Mouse (Mus musculus): Measurements from ENCODE around the gene Agfg2. TPM values are rescaled to one million over a fixed set of nuclear protein-coding genes. Genes with fewer than 3 reads are reported as not detected.
A peak's percentile ranks its signal among the peaks of the same experiment; 100 is the strongest.

Gene Agfg2
- polyA plus RNA-seq, 1 experiment from 2014 or later: 21.2 TPM

DNA sequence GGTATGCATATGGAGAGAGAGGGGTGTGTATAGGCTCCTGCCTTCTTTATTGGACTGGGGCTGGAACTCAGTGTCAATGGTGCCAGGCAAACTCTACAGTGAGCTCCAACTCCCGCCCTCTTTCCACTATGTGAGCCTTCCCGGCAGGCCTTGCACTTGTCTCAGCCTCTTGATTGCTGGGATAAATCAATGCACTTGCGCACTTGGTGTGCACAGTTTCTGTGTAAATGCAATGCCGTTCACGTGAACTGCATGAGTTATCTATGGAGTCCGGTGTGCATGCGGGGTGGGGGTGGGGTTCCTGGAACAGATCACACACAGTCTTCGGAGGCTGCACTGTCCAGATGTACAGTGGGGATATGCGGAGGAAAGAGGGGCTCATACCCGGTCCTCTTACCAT lies 31.2 kb downstream of the Agfg2 start:
- Histone ChIP-seq H3K27me3 (no peaks in the 10 kb centered on the region), H3K36me3 (peaks cover 36% of the 10 kb centered on the region), H3K4me2 (replicated peaks) (no peak overlapping the region), H3K9me3 (replicated peaks) (no peaks in the 10 kb centered on the region), H3K4me3 (no peak overlapping the region), H3K27ac (no peak overlapping the region), H3K4me1 (peaks cover 10% of the 10 kb centered on the region), H3K9ac (no peak overlapping the region)
- WGBS: 95% methylated on average over 10 of the region's 10 CpGs
- ATAC-seq (ENCODE audit: low FRiP score): no peak

DNA sequence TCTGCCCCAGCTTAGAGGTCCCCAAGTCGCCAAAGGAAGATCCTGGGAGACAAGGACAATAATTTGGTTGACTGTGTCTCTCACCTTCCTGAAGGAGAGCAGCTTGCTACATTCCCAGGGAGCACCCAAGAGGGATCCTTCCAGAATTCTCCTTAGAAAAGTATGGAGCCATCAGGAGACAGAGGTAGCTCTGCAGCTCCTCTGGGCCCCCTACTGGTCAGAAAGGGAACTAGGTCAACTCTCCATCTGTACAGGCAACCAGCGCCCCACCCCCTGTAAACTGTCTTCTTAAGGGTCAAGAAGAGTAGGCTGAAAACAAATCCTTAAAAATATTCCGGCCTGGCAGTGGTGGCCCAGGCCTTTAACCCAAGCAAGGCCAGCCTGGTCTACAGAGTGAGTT lies 32.1 kb downstream of the Agfg2 start:
- no peak overlapping the region for H3K9ac ChIP-seq
- H3K36me3 ChIP-seq: peaks cover 32% of the 10 kb centered on the region
- peaks cover 15% of the 10 kb centered on the region for H3K4me1 ChIP-seq
- 18% methylated on average over 3 of the region's 3 CpGs for WGBS
- H3K4me3 ChIP-seq: no peak overlapping the region
- no peak overlapping the region for H3K4me2 ChIP-seq (replicated peaks)
- no peak for ATAC-seq (ENCODE audit: low FRiP score)
- H3K9me3 ChIP-seq (replicated peaks): no peaks in the 10 kb centered on the region
- H3K27ac ChIP-seq: no peak overlapping the region
- H3K27me3 ChIP-seq: peaks cover 4% of the 10 kb centered on the region; the same call in 1 of the 2 replicates

DNA sequence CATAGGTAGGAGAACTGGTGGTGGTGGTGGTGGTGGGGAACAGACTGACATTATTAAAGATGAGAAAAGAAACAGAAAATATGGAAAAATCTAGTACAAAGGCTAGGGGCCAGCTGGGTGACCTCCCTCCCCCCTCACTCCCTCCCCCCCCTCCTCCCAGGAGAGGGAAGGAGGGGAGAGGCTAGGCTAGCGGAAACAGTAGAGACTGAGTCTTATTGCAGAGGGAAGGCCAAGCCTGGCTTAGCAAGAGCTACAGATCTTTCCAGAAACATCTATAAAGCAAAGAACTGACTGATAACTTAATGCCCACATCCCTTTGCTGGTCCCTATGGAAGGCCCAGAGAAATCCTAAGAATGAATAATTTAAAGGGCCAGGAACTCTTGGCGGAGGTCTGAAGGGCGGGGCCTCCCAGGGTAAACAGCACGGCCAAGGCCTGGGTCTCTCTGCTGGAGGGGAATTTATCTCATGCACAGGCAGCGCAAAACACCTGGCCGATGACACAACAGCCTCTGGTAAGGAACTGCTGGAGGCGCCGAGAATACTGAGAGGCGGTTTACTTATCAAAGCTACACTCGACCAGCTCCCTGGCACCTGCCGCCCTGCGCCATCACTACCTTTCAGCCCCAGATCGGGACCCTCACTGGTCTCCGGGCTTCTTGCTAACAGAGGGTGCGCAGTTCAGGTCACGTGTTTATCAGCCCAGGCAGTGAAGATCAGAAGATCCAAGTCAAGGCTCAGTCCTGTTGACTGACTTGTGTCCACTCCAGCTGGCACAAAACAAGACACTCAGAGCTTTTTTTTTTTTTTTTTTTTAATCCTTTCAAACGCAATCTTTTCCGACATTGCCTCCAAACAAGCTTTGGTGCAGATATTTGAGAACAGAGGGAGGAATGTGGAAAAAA lies 34.6 kb downstream of the Agfg2 start:
- ATAC-seq (ENCODE audit: low FRiP score): no peak

DNA sequence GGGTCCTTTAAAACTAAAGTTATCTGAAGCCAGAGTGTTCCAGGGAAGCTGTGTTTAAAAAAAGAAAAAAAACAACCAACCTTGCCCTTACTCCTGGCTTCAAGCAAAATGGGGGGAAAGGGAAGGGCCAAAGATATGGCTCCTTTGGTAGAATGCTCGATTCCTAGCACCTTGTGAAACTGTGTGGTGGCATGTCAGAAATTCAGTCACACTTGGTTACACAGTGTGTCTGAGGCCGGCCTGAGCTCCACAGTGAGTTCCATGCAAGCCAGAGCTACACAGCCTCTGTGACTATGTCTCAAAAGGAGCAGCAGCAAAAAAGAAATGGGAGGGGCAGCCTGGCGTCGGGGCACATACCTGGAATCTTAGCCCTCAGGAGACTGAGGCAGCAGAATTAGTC lies 35.3 kb downstream of the Agfg2 start:
- WGBS: 43% methylated on average over 4 of the region's 4 CpGs
- H3K36me3 ChIP-seq: peaks cover 19% of the 10 kb centered on the region
- H3K4me2 ChIP-seq (replicated peaks): no peak overlapping the region
- H3K4me3 ChIP-seq: no peak overlapping the region
- no peak overlapping the region for H3K9ac ChIP-seq
- H3K4me1 ChIP-seq: peaks cover 26% of the 10 kb centered on the region
- 0 out of 2 replicates have a peak overlapping the region, but pooled peaks have one; percentile 17 for H3K27ac ChIP-seq
- H3K27me3 ChIP-seq: peaks cover 36% of the 10 kb centered on the region
- no peak for ATAC-seq (ENCODE audit: low FRiP score)
- H3K9me3 ChIP-seq (replicated peaks): no peaks in the 10 kb centered on the region

More for the DNA sequence above, 34.6 kb downstream of the Agfg2 start:
- H3K27me3 ChIP-seq: peaks cover 30% of the 10 kb centered on the region
- H3K4me1 ChIP-seq: peaks cover 25% of the 10 kb centered on the region
- 0 out of 2 replicates have a peak overlapping the region, but pooled peaks have one; percentile 17 for H3K27ac ChIP-seq
- H3K4me2 ChIP-seq (replicated peaks): peak overlapping the region; percentile 21; the same call in 1 of the 2 replicates
- no peaks in the 10 kb centered on the region for H3K9me3 ChIP-seq (replicated peaks)
- WGBS: 15% methylated on average over 18 of the region's 18 CpGs
- H3K9ac ChIP-seq: no peak overlapping the region
- H3K4me3 ChIP-seq: no peak overlapping the region
- H3K36me3 ChIP-seq: peaks cover 24% of the 10 kb centered on the region

- Histone ChIP-seq H3K4me2 (replicated peaks) (no peak overlapping the region), H3K4me3 (no peak overlapping the region), H3K4me1 (peaks cover 26% of the 10 kb centered on the region), H3K9me3 (replicated peaks) (no peaks in the 10 kb centered on the region), H3K27me3 (peaks cover 47% of the 10 kb centered on the region), H3K9ac (no peak overlapping the region), H3K27ac (no peak overlapping the region), H3K36me3 (0 out of 2 replicates have a peak, but pooled peaks cover 9% of the 10 kb centered on the region)
- no peak for ATAC-seq (ENCODE audit: low FRiP score)
- WGBS: 77% methylated on average over 9 of the region's 9 CpGs
These were observed 36.5 kb downstream of the Agfg2 start for GRCm38 (mm10) chr5:137647827-137648601.

DNA sequence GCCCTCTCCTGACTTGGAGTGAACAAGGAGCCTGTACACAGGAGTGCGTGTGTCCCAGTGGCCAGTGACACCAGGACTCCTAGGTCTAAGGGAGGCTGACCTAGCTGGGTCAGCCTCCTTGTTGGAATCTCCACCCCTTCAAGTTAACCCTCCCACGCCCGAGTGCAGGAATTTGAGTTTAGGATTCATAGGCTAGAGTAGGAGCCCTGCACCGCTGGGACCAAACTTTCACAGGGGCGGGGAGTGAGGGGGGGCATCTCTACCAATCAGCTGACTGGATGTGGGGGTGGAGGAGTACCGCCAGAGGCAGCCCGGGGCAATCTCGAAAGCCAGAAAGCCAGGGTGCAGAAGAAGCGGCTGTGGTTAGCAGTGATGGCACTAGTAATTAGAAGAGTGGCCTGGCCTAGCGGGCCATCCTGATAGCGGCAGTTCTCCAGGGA lies 38.9 kb downstream of the Agfg2 start, which contains the start of gene Irs3:
TSS of gene Irs3 (minus strand) at position 63 of the 440 bp plus-strand sequence.
- Histone ChIP-seq H3K9ac (no peak within 1 kb of the TSS), H3K27ac (no peak within 1 kb of the TSS), H3K36me3 (peaks cover 19% of the 10 kb centered on the region), H3K4me1 (peaks cover 26% of the 10 kb centered on the region), H3K9me3 (replicated peaks) (no peaks in the 10 kb centered on the region), H3K4me2 (replicated peaks) (peak within 1 kb of the TSS; percentile 48), H3K4me3 (peak within 1 kb of the TSS; percentile 28), H3K27me3 (peaks cover 47% of the 10 kb centered on the region)
- WGBS: 11% methylated on average over 11 of the region's 11 CpGs
- no peak for ATAC-seq (ENCODE audit: low FRiP score)

DNA sequence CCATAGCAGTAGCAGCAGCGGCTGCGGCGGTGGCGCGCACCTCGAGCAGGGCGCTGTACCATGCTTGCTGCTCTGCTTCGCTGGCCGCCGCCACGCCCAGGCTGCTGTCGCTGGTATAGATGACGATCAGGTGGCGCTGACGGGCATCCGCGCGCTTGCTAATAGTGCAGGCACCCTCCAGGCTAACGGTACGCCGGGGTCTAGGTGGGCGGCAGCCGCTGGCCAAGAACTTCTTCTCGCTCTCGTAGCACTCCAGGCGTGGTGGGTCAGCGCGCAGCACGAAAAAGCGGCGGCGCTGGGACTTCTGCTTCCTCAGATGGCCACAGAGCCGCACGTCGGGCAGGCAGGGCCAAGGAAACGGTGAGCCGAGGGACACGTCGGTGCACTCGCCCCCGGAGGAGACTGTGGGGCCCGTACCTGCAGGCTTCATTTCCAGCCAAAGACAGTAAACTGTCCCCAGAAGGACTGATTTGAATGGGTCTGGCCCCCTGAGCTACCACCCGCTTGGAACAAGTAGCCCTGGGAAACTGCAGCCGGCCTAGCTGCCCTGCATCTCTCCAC lies 39.4 kb downstream of the Agfg2 start:
- Histone ChIP-seq H3K4me2 (replicated peaks) (peak overlapping the region; percentile 48), H3K9ac (no peak overlapping the region)

DNA sequence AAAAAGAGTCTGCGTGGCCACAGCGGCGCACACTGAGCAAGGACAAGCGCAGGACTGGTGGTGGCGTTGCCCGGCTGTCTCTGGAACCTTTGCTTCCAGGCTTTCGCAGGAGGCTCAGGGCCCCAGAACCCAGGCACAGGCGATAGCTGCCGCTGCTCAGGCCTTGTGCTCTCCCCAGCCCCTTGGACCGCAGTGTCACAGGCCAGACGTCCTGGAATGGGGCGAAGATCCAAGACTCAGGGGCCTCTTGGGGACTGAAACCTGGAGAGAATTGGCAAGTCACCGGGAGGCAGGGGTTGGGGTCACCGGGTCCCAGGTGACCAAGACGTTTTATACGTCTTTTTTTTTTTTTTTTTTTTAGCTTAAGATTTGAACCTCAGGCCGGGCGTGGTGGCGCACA lies 40.0 kb downstream of the Agfg2 start:
- H3K9ac ChIP-seq: no peak overlapping the region
- no peak overlapping the region for H3K27ac ChIP-seq
- ATAC-seq (ENCODE audit: low FRiP score): no peak
- no peak overlapping the region for H3K4me3 ChIP-seq
- peaks cover 47% of the 10 kb centered on the region for H3K27me3 ChIP-seq
- no peak overlapping the region for H3K4me2 ChIP-seq (replicated peaks)
- no peaks in the 10 kb centered on the region for H3K9me3 ChIP-seq (replicated peaks)
- 32% methylated on average over 19 of the region's 19 CpGs for WGBS
- peaks cover 31% of the 10 kb centered on the region for H3K36me3 ChIP-seq
- H3K4me1 ChIP-seq: peaks cover 18% of the 10 kb centered on the region

More for the DNA sequence above, 39.4 kb downstream of the Agfg2 start:
- Histone ChIP-seq H3K4me3 (peak overlapping the region; percentile 28), H3K27me3 (peaks cover 47% of the 10 kb centered on the region), H3K9me3 (replicated peaks) (no peaks in the 10 kb centered on the region), H3K4me1 (peaks cover 25% of the 10 kb centered on the region), H3K27ac (no peak overlapping the region), H3K36me3 (peaks cover 24% of the 10 kb centered on the region)
- no peak for ATAC-seq (ENCODE audit: low FRiP score)
- WGBS: 3% methylated on average over 44 of the region's 44 CpGs

DNA sequence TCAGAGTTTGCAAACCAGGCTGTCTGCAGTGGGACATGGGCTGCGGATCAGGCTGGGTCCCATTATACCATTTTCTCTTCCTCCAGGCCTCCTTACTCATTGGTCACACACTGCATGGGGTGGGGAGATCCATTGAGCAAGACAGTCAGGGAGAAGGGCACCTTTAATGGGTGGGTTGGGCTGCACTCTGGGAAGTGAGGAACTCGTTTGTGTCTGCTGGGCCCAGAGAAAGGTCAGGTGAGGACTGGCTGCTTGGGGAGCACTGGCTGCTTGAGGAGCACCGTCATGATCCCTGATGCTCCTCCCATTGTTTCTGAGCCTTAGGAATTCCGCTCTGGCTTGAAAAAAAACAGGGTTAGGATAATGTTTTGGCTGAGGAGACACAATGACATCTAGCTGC lies 41.6 kb downstream of the Agfg2 start:
- Histone ChIP-seq H3K27ac (no peak overlapping the region), H3K36me3 (peaks cover 47% of the 10 kb centered on the region), H3K4me2 (replicated peaks) (no peak overlapping the region), H3K27me3 (peaks cover 47% of the 10 kb centered on the region), H3K4me3 (no peak overlapping the region), H3K9ac (no peak overlapping the region), H3K9me3 (replicated peaks) (no peaks in the 10 kb centered on the region), H3K4me1 (peaks cover 11% of the 10 kb centered on the region)
- WGBS: 54% methylated on average over 4 of the region's 4 CpGs
- ATAC-seq (ENCODE audit: low FRiP score): no peak

GRCm38 (mm10) chr5:137641054-137641453 lies 43.5 kb downstream of the Agfg2 start, which contains the start of gene Sap25:
Gene Sap25, plus strand, starts transcription at chr5:137641334.
- no peak within 1 kb of the TSS for H3K9ac ChIP-seq
- 85% methylated on average over 19 of the region's 19 CpGs for WGBS
- peaks cover 29% of the 10 kb centered on the region for H3K27me3 ChIP-seq
- H3K36me3 ChIP-seq: peaks cover 65% of the 10 kb centered on the region
- H3K4me2 ChIP-seq (replicated peaks): no peak within 1 kb of the TSS
- H3K4me3 ChIP-seq: no peak within 1 kb of the TSS; the same call in 1 of the 2 replicates
- H3K27ac ChIP-seq: no peak within 1 kb of the TSS
- no peak for ATAC-seq (ENCODE audit: low FRiP score)
- peaks cover 10% of the 10 kb centered on the region for H3K4me1 ChIP-seq
- H3K9me3 ChIP-seq (replicated peaks): no peaks in the 10 kb centered on the region

GRCm38 (mm10) chr5:137639472-137639871 lies 45.1 kb downstream of the Agfg2 start:
- no peak for ATAC-seq (ENCODE audit: low FRiP score)
- Histone ChIP-seq H3K27me3 (peaks cover 13% of the 10 kb centered on the region), H3K27ac (no peak overlapping the region), H3K36me3 (peaks cover 76% of the 10 kb centered on the region), H3K4me1 (no peaks in the 10 kb centered on the region), H3K4me2 (replicated peaks) (no peak overlapping the region), H3K9ac (no peak overlapping the region), H3K9me3 (replicated peaks) (no peaks in the 10 kb centered on the region), H3K4me3 (no peak overlapping the region)
- WGBS: 80% methylated on average over 7 of the region's 7 CpGs

All from hindbrain, embryonic 12.5 days (tissue).